Mouse (Mus musculus): ENCODE measurements at regions not wholly inside any gene's neighbourhood (a gene's known extent, or its start where the extent isn't known, plus 50 kb on each side); places are given as distances from the start of the nearest gene placed in this dataset.
A peak's percentile ranks its signal among the peaks of the same experiment; 100 is the strongest.

GRCm38 (mm10) chr11:71887211-71887610 lies 137.5 kb downstream of the Wscd1 start:
- no peak for DNase-seq (ENCODE audit: low spot score in 2 of 2)

GRCm38 (mm10) chr11:71886771-71887170 lies 137.1 kb downstream of the Wscd1 start:
- DNase-seq (ENCODE audit: low spot score in 2 of 2), result no peak

- no peak for DNase-seq (ENCODE audit: low spot score in 2 of 2)
Measured at GRCm38 (mm10) chr11:71884861-71885260, 135.1 kb downstream of the Wscd1 start.

- no peak for DNase-seq (ENCODE audit: low spot score in 2 of 2)
Measured at GRCm38 (mm10) chr11:71881841-71882240, 132.1 kb downstream of the Wscd1 start.

GRCm38 (mm10) chr11:71871297-71871696 lies 121.6 kb downstream of the Wscd1 start:
- DNase-seq (ENCODE audit: low spot score in 2 of 2), result no peak

GRCm38 (mm10) chr11:71866690-71867089 lies 117.0 kb downstream of the Wscd1 start:
- no peak for DNase-seq (ENCODE audit: low spot score in 2 of 2)

GRCm38 (mm10) chr11:71857926-71858325 lies 108.2 kb downstream of the Wscd1 start:
- DNase-seq (ENCODE audit: low spot score in 2 of 2), result no peak

- no peak for DNase-seq (ENCODE audit: low spot score in 2 of 2)
Measured at GRCm38 (mm10) chr11:71855557-71855956, 105.8 kb downstream of the Wscd1 start.

- no peak for DNase-seq (ENCODE audit: low spot score in 2 of 2)
Measured at GRCm38 (mm10) chr11:71855058-71855457, 105.3 kb downstream of the Wscd1 start.

GRCm38 (mm10) chr11:71847684-71848367 lies 98.1 kb downstream of the Wscd1 start:
- peak in 1 of 2 experiments; percentile 3 for DNase-seq (ENCODE audit: low spot score in 2 of 2)

- no peak for DNase-seq (ENCODE audit: low spot score in 2 of 2)
Measured at GRCm38 (mm10) chr11:71846496-71846895, 96.8 kb downstream of the Wscd1 start.

GRCm38 (mm10) chr11:71840635-71841443 lies 91.1 kb downstream of the Wscd1 start:
- DNase-seq (ENCODE audit: low spot score in 2 of 2), result no peak
